Mouse (Mus musculus) lung, embryonic 15.5 days (tissue): ENCODE results near the gene Igsf21. TPM values are rescaled to one million over a fixed set of nuclear protein-coding genes. Genes with fewer than 3 reads are reported as not detected.
A peak's percentile ranks its signal among the peaks of the same experiment; 100 is the strongest.

Experiments
- ATAC-seq: fragments of 200-750 bp; cut with Nextera tagmentation; 2 replicates; pipeline ENCODE4 v1.8.0; 2017; ENCODE audit warnings: moderate number of reproducible peaks, borderline replicate concordance; ENCODE audit not compliant: low FRiP score, low TSS enrichment; ENCODE audit errors: extremely low read depth
- H3K27ac ChIP-seq: fragments of 300-500 bp; sonication (generic); 2 replicates; pipeline ENCODE4 v1.5.1; 2015; ENCODE audit warnings: moderate library complexity, mild to moderate bottlenecking, inconsistent platforms
- H3K27me3 ChIP-seq: fragments of 300-500 bp; sonication (generic); 2 replicates; pipeline ENCODE4 v1.6.1; 2015; ENCODE audit warnings: inconsistent platforms
- H3K36me3 ChIP-seq: fragments of 300-500 bp; sonication (generic); 2 replicates; pipeline ENCODE4 v1.6.1; 2015; ENCODE audit warnings: inconsistent platforms
- H3K4me1 ChIP-seq: fragments of 300-500 bp; sonication (generic); 2 replicates; pipeline ENCODE4 v1.6.1; 2015; ENCODE audit warnings: inconsistent platforms
- H3K4me2 ChIP-seq: fragments of 300-500 bp; sonication (generic); 2 replicates; pipeline ENCODE4 v1.6.1; 2015; ENCODE audit warnings: inconsistent platforms, mild to moderate bottlenecking, moderate library complexity
- H3K4me3 ChIP-seq: fragments of 300-500 bp; sonication (generic); 2 replicates; pipeline ENCODE4 v1.5.1; 2015; ENCODE audit warnings: mild to moderate bottlenecking, inconsistent platforms
- H3K9ac ChIP-seq: fragments of 300-500 bp; sonication (generic); 2 replicates; pipeline ENCODE4 v1.6.1; 2015; ENCODE audit warnings: inconsistent platforms
- H3K9me3 ChIP-seq: fragments of 300-500 bp; sonication (generic); 2 replicates; pipeline ENCODE4 v1.6.1; 2016; ENCODE audit warnings: inconsistent platforms
- WGBS: fragments of 180-500 bp; shearing (Covaris S2); methylation state at CpG from one replicate; pipeline ENCODE4 v1.1.7; 2015; 5-methylcytosine and 5-hydroxymethylcytosine counted together
- polyA plus RNA-seq: library from polyadenylated mRNA; unstranded; fragments of >200 nt; fragmentation: Nextera tagmentation; extraction: Ambion mirVana; gene quantifications from 2 replicates; pipeline ENCODE4 v1.2.1, GENCODE M21; 2015

The Igsf21 gene
- polyA plus RNA-seq, 1 experiment from 2014 or later, result 0.39 TPM

- 7% methylated on average over 22 of the region's 22 CpGs for WGBS
- H3K4me2 ChIP-seq, result no peak overlapping the region
- H3K27me3 ChIP-seq, result peaks cover 63% of the 10 kb centered on the region
- no peaks in the 10 kb centered on the region for H3K9me3 ChIP-seq
- peaks cover 6% of the 10 kb centered on the region for H3K4me1 ChIP-seq
- no peak for ATAC-seq
- H3K27ac ChIP-seq, result no peak overlapping the region
- no peaks in the 10 kb centered on the region for H3K36me3 ChIP-seq
- H3K4me3 ChIP-seq, result no peak overlapping the region
- H3K9ac ChIP-seq, result no peak overlapping the region
Observed at GRCm38 (mm10) chr4:140249011-140249744, 2.6 kb upstream of the Igsf21 start.

DNA sequence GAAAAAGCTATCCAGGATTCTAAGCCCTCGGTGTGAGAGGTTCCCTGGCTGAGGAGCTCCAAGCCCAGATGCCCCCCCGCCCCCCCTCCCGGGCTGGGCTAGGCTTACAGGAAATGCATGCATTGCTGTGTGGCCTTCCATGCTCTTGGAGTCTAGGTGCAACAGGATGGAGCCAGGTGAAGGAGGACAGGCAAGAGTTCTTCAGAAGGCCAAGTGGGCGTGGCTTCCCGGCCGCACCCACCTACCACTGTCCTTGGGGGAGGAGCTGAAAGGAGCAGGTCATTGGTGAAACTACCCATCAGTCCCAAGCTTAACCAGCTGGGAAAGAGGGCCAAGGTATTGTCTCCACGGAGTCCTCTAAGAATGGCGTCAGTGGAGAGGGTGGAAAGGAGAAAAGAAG is 1.8 kb upstream of the Igsf21 start:
- no peak overlapping the region for H3K9ac ChIP-seq
- peaks cover 71% of the 10 kb centered on the region for H3K27me3 ChIP-seq
- no peak for ATAC-seq
- 4% methylated on average over 8 of the region's 8 CpGs for WGBS
- H3K4me1 ChIP-seq, result peaks cover 6% of the 10 kb centered on the region
- H3K9me3 ChIP-seq, result no peaks in the 10 kb centered on the region
- H3K36me3 ChIP-seq, result no peaks in the 10 kb centered on the region
- no peak overlapping the region for H3K4me2 ChIP-seq
- no peak overlapping the region for H3K27ac ChIP-seq
- H3K4me3 ChIP-seq, result no peak overlapping the region

DNA sequence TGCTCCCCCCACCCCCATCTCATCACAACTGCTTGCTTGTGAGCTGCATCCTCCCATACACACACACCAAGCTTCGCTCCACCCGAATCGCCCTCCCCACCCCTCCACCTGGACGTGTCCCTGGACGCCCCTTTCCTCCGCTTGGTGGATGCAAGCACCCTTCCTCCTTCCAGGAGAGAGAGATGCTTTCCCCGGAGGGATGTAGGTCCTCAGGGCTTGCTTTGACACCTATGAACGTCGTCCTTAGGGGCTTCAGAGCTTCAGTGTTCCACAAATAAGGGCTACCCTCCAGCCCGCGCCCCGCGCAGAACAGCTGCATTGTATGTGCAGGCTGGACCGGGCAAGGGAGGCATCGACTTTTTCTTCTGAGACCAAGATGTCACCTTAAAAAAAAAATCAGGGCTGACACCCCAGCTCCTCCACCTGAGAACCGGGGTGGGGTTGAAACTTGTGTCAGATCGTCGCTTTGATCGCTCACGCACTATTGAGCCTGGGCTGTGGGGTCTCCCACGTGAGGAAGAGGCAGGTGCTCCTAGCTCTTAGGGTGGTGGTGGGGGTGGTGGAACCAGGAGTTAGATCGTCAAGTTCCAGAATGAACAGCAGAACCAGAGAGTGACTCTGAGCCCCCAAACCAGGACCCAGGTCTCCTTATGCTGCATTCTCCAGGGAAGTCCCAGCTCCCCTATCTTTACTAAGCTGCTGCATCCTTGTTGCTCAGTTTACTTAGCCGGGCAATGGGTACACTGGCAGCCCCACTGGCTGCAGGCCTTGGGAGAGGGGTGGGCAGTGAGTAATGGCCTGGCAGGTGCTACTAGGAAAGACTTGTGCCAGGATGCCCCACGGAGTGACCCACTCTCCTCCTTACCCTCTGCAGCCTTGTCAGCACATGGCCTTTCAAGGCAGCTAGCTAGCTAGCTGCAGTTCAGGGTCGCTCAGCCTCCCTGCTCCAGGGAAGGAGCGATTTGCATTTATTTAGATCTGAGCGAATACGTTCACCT is 721 bp upstream of the Igsf21 start:
- Histone ChIP-seq H3K4me2 (no peak overlapping the region; the same call in 1 of the 2 replicates), H3K4me3 (no peak overlapping the region)

DNA sequence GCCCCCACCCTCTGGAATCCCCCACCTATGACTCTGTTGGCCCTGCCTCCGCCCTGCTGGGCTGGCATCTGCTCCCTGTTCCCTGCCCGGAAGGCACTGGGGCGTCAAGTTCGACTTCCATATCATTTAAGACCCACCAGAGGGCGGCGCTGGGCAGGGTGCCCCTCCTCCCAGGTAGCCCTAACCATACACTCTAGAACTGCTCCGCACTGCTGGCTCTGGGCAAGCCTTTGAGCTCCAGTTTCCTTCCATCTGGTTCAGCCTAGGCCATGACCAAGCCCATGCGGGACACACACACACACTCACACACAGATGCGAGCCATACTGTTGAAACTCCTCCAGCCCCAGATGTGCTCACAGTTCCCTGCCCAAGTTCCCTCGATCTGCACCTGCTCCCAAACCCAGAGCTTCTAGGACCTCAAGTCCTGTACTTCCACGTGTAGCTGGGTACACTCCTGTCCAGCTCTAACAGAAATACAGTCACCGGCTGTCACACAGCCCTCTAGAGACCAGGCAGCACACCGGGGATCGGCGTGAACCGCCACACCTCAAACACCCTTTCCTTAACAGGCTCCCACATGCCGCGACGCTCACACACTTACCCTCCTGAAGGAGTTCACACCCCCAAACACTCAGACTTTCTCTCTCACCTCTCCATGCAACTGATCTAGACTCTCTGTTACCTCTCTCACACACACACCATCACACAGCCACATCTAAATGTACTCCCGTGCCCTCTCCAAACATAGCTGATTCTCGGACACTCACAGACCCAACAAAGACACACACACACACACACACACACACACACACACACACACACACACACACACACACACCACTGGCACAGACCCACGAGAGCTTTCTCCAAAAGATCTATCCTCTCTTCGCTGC is 1.1 kb downstream of the Igsf21 start:
- Histone ChIP-seq H3K27me3 (peaks cover 85% of the 10 kb centered on the region), H3K9me3 (no peaks in the 10 kb centered on the region), H3K4me2 (peak overlapping the region; percentile 46; the same call in 1 of the 2 replicates), H3K4me1 (peaks cover 6% of the 10 kb centered on the region), H3K27ac (no peak overlapping the region), H3K4me3 (no peak overlapping the region), H3K9ac (no peak overlapping the region), H3K36me3 (no peaks in the 10 kb centered on the region)
- WGBS, result 3% methylated on average over 23 of the region's 23 CpGs
- ATAC-seq, result no peak

More for the DNA sequence above, 721 bp upstream of the Igsf21 start:
- WGBS, result 14% methylated on average over 28 of the region's 28 CpGs
- ATAC-seq, result no peak
- peaks cover 82% of the 10 kb centered on the region for H3K27me3 ChIP-seq
- no peaks in the 10 kb centered on the region for H3K9me3 ChIP-seq
- H3K4me1 ChIP-seq, result peaks cover 6% of the 10 kb centered on the region
- no peak overlapping the region for H3K27ac ChIP-seq
- no peak overlapping the region for H3K9ac ChIP-seq
- no peaks in the 10 kb centered on the region for H3K36me3 ChIP-seq

- Histone ChIP-seq H3K9ac (no peak overlapping the region), H3K4me2 (0 out of 2 replicates have a peak overlapping the region, but pooled peaks have one; percentile 23), H3K27ac (no peak overlapping the region), H3K36me3 (no peaks in the 10 kb centered on the region), H3K27me3 (peaks cover 80% of the 10 kb centered on the region), H3K4me3 (no peak overlapping the region), H3K9me3 (no peaks in the 10 kb centered on the region), H3K4me1 (peaks cover 6% of the 10 kb centered on the region)
- ATAC-seq, result no peak
- 2% methylated on average over 10 of the region's 10 CpGs for WGBS
Observed at GRCm38 (mm10) chr4:140244835-140245234, 1.7 kb downstream of the Igsf21 start.

- WGBS, result 1% methylated on average over 40 of the region's 40 CpGs
- peaks cover 6% of the 10 kb centered on the region for H3K4me1 ChIP-seq
- H3K9ac ChIP-seq, result no peak overlapping the region
- peaks cover 75% of the 10 kb centered on the region for H3K27me3 ChIP-seq
- peak overlapping the region; percentile 23; the same call in 1 of the 2 replicates for H3K4me2 ChIP-seq
- no peak overlapping the region for H3K27ac ChIP-seq
- no peak for ATAC-seq
- no peak overlapping the region for H3K4me3 ChIP-seq
- H3K9me3 ChIP-seq, result no peaks in the 10 kb centered on the region
- H3K36me3 ChIP-seq, result no peaks in the 10 kb centered on the region
Observed at GRCm38 (mm10) chr4:140244161-140244813, 2.3 kb downstream of the Igsf21 start.

- no peaks in the 10 kb centered on the region for H3K36me3 ChIP-seq
- ATAC-seq, result no peak
Observed at GRCm38 (mm10) chr4:140243231-140243630, 3.4 kb downstream of the Igsf21 start.

DNA sequence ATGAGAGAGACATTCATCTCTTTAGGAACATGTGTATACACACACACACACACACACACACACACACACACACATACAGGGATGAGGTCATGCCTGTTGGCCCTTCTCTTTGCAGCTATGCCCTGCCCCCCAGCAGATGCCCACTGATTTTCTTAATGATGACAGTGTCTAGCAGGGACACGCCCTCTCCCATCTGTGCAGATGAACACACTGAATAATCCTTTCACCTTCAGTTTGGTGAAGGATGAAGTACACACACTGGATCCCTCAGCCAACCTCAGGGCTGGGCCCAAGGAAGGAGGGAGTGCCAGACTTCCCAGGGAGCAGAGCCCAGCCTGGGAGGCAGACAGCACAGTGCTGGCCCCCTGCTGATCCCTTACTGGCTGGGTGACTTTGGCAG is 4.3 kb downstream of the Igsf21 start:
- Histone ChIP-seq H3K4me2 (no peak overlapping the region), H3K4me3 (no peak overlapping the region), H3K9me3 (no peaks in the 10 kb centered on the region), H3K9ac (no peak overlapping the region), H3K27me3 (peaks cover 55% of the 10 kb centered on the region), H3K27ac (no peak overlapping the region), H3K4me1 (peaks cover 6% of the 10 kb centered on the region), H3K36me3 (no peaks in the 10 kb centered on the region)
- ATAC-seq, result no peak
- WGBS, result 57% methylated on average over 1 of the region's 1 CpGs

More at GRCm38 (mm10) chr4:140243231-140243630, 3.4 kb downstream of the Igsf21 start:
- H3K9me3 ChIP-seq, result no peaks in the 10 kb centered on the region
- H3K27me3 ChIP-seq, result peaks cover 64% of the 10 kb centered on the region
- H3K4me2 ChIP-seq, result no peak overlapping the region
- peaks cover 6% of the 10 kb centered on the region for H3K4me1 ChIP-seq
- H3K9ac ChIP-seq, result no peak overlapping the region
- no peak overlapping the region for H3K27ac ChIP-seq
- no peak overlapping the region for H3K4me3 ChIP-seq
- 11% methylated on average over 16 of the region's 16 CpGs for WGBS

DNA sequence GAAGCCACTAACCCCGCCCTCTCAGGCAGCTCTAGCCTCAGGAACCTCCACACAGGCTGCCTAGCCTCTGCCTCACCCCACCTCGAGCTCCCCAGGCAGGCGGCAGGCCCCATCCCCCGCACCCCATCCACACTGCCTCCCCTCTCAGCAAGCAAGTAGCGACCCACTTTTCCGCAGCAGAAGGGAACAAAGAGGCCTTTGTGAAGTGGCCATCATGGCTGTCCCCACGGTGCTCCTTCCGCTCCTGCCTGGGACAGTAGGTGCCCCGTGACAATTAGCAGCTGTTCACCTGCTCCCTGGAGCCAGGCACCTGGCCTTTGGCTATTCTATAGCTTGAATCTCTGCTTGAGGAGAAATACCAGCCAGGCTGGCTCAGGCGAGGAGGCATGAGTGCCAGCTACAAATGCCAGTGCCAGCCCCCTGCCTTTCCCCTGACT is 9.3 kb downstream of the Igsf21 start:
- Histone ChIP-seq H3K9me3 (no peaks in the 10 kb centered on the region), H3K9ac (no peak overlapping the region), H3K27me3 (peaks cover 5% of the 10 kb centered on the region), H3K36me3 (no peaks in the 10 kb centered on the region), H3K4me1 (no peaks in the 10 kb centered on the region), H3K27ac (no peak overlapping the region), H3K4me3 (no peak overlapping the region), H3K4me2 (no peak overlapping the region)
- ATAC-seq, result 0 out of 2 replicates have a peak, but pooled peaks have one; percentile 21
- 14% methylated on average over 10 of the region's 10 CpGs for WGBS

GRCm38 (mm10) chr4:140235361-140236153 is 11.0 kb downstream of the Igsf21 start:
- Histone ChIP-seq H3K4me3 (no peak overlapping the region), H3K27ac (no peak overlapping the region), H3K4me1 (no peaks in the 10 kb centered on the region), H3K9me3 (no peaks in the 10 kb centered on the region), H3K27me3 (no peaks in the 10 kb centered on the region), H3K9ac (no peak overlapping the region), H3K4me2 (no peak overlapping the region), H3K36me3 (no peaks in the 10 kb centered on the region)
- WGBS, result 57% methylated on average over 9 of the region's 9 CpGs
- no peak for ATAC-seq
